Mouse (Mus musculus) Muller cell, postnatal 12 days (primary cell): Measurements from ENCODE around the gene Atl1.

Source experiments
- DNase-seq: peaks from one replicate; pipeline ENCODE4 v3.0.0-alpha.2; 2015; ENCODE audit errors: inconsistent ontology term

Gene Atl1

GRCm38 (mm10) chr12:70015936-70016335 lies 123.5 kb downstream of the Atl1 start:
- DNase-seq: no peak
